Mouse (Mus musculus): ENCODE data around the gene Ubp1. TPM values are rescaled to one million over a fixed set of nuclear protein-coding genes. Genes with fewer than 3 reads are reported as not detected.

The Ubp1 gene
- polyA plus RNA-seq, 2 experiments: 46.0 to 72.6 TPM

DNA sequence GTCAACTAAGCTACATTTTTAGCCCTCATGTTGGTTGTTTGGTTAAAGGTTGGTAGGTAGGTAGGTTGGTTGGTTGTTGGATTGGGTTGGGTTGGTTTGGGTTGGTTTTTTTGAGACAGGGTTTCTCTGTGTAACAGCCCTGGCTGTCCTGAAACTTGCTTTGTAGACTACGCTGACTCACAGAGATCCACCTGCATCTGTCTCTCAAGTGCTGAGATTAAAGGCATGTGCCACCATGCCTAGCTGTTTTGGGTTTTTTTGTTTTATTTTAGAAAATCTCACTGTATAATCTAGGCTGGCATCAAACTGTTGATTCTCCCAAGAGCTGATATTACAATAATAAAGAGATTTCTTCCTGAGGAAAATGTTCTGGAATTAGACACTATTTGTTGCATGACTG lies 12.6 kb downstream of the Ubp1 start:
- H3K4me1 ChIP-seq (replicated peaks; ENCODE audit: control insufficient read depth in 2 of 2, insufficient read depth in 2 of 2, low read length in 1 of 2): peaks cover 50 to 53% of the 10 kb centered on the region in 2 experiments
- peaks cover 33% of the 10 kb centered on the region for H3K36me3 ChIP-seq (replicated peaks; ENCODE audit: control insufficient read depth, insufficient read depth, low read depth)
- WGBS (ENCODE audit: insufficient replicate concordance): 86% methylated on average over 1 of the region's 1 CpGs
- no peak for DNase-seq (ENCODE audit: low read depth in 3 of 3, low spot score in 3 of 3)
- peak overlapping the region; percentile 20 for H3K27ac ChIP-seq
- TF ChIP-seq CTCF (IDR thresholded peaks at IDR 0.05; ENCODE audit: low read depth) (no peak), EP300 (IDR thresholded peaks at IDR 0.05; ENCODE audit: low read depth) (no peak)
- no peak for ATAC-seq (ENCODE audit: insufficient read depth)
- no peaks in the 10 kb centered on the region for H3K27me3 ChIP-seq (ENCODE audit: control insufficient read depth, insufficient read depth, low read length)
- H3K4me2 ChIP-seq (ENCODE audit: low read depth): no peak overlapping the region
- no peak overlapping the region for H3K9ac ChIP-seq (replicated peaks)
- H3K4me3 ChIP-seq (ENCODE audit: insufficient read depth in 1 of 2, low read depth in 2 of 2, low read length in 2 of 2): no peak overlapping the region
- no peaks in the 10 kb centered on the region for H3K9me3 ChIP-seq (ENCODE audit: control insufficient read depth, low read length)

DNA sequence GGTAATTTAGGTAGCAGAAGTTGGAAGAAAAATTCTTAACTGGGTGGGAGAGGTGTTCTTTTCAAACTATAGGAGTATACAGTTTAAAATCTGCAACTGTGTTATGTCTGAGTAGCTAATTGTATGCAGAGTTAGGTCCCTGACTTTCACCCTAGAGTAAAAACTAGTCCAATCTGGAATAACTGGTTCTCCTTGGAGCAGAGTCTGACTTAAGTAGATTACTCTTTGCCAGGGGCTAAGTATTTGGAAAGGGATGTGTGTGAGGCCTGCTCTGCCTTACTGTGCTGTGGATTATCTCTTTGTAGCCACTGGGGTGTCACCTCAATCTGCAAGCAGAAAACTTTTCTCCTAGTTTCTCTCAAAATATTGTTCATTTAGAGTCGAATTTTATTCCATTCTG lies 16.5 kb downstream of the Ubp1 start:
- Histone ChIP-seq H3K4me1 (replicated peaks; ENCODE audit: control insufficient read depth in 2 of 2, insufficient read depth in 2 of 2, low read length in 1 of 2) (peaks cover 15 to 16% of the 10 kb centered on the region in 2 experiments), H3K4me3 (ENCODE audit: insufficient read depth in 1 of 2, low read depth in 2 of 2, low read length in 2 of 2) (no peak overlapping the region), H3K27me3 (ENCODE audit: control insufficient read depth, insufficient read depth, low read length) (no peaks in the 10 kb centered on the region), H3K27ac (no peak overlapping the region), H3K4me2 (ENCODE audit: low read depth) (no peak overlapping the region), H3K9me3 (ENCODE audit: control insufficient read depth, low read length) (no peaks in the 10 kb centered on the region), H3K9ac (replicated peaks) (no peak overlapping the region), H3K36me3 (replicated peaks; ENCODE audit: control insufficient read depth, insufficient read depth, low read depth) (peaks cover 51% of the 10 kb centered on the region)
- TF ChIP-seq EP300 (IDR thresholded peaks at IDR 0.05; ENCODE audit: low read depth): no peak
- TF ChIP-seq CTCF (IDR thresholded peaks at IDR 0.05; ENCODE audit: low read depth): no peak
- DNase-seq (ENCODE audit: low read depth in 3 of 3, low spot score in 3 of 3): no peak
- ATAC-seq (ENCODE audit: insufficient read depth): no peak
- WGBS (ENCODE audit: insufficient replicate concordance): 69% methylated on average over 1 of the region's 1 CpGs

DNA sequence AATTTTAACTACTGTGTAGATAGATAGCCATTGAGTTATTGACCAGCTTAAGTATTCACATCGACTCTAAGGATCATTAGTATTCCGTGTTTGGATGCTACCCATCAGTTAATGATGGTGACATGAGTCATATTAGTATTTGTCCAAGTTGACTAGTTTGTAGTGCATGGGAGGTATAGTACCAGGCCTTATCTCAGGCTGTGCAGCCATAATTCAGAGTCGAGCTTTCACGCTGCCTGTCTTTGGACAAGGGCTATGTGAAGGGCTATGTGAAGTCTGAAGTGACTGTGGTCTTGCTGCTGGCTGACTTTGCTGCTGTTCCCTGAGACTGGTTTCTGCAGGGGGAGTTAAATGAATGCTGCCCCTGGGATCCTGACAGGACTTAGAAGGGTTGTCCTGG lies 27.0 kb downstream of the Ubp1 start:
- DNase-seq (ENCODE audit: low read depth in 3 of 3, low spot score in 3 of 3): no peak
- 78% methylated on average over 4 of the region's 4 CpGs for WGBS (ENCODE audit: insufficient replicate concordance)
- Histone ChIP-seq H3K9ac (replicated peaks) (no peak overlapping the region), H3K9me3 (ENCODE audit: control insufficient read depth, low read length) (no peaks in the 10 kb centered on the region), H3K27me3 (ENCODE audit: control insufficient read depth, insufficient read depth, low read length) (no peaks in the 10 kb centered on the region), H3K27ac (no peak overlapping the region), H3K4me3 (ENCODE audit: insufficient read depth in 1 of 2, low read depth in 2 of 2, low read length in 2 of 2) (no peak overlapping the region), H3K4me1 (replicated peaks; ENCODE audit: control insufficient read depth in 2 of 2, insufficient read depth in 2 of 2, low read length in 1 of 2) (peaks cover 0 to 2% of the 10 kb centered on the region in 2 experiments; a peak in 2 of 4 replicates), H3K36me3 (replicated peaks; ENCODE audit: control insufficient read depth, insufficient read depth, low read depth) (peaks cover 76% of the 10 kb centered on the region), H3K4me2 (ENCODE audit: low read depth) (no peak overlapping the region)
- TF ChIP-seq EP300 (IDR thresholded peaks at IDR 0.05; ENCODE audit: low read depth): no peak
- no peak for TF ChIP-seq CTCF (IDR thresholded peaks at IDR 0.05; ENCODE audit: low read depth)
- no peak for ATAC-seq (ENCODE audit: insufficient read depth)

DNA sequence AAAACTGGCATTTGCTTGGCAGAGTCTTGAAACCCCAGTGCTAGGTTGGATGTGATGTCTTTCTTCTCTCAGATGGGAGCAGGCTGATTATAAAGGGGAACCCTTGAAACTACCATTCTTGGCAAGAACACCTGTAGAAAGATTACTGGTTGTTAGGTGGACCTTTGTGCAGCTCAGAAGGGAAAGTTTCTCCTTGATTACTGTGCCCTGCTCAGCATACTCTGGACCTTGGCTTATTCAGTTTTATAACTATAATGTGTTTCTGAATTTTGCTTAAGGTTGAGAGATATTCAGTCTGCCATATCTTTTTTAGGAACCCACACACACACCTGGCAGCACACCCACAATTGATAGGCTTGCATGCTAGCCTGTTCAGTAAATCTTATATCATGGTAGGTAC lies 33.0 kb downstream of the Ubp1 start:
- ATAC-seq (ENCODE audit: insufficient read depth): no peak

DNA sequence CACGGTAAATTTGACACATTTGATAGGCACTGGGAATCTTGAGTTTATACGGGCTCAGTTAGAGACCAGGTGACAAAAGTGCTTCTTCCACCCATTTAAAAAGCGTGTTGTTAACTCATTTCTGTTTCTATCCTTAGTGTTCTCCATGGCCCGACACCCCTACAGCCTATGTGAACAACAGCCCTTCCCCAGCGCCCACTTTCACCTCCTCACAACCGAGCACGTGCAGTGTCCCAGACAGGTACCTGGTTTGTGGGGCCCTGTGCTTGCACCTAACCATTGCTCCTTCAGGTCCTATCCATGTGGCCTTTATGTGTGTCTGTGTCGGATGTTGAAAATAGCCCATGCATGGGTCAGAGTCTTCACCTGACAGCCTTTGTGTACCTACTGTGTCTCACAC lies 33.7 kb downstream of the Ubp1 start:
- Histone ChIP-seq H3K27ac (no peak overlapping the region), H3K4me2 (ENCODE audit: low read depth) (no peak overlapping the region), H3K4me3 (ENCODE audit: insufficient read depth in 1 of 2, low read depth in 2 of 2, low read length in 2 of 2) (no peak overlapping the region), H3K36me3 (replicated peaks; ENCODE audit: control insufficient read depth, insufficient read depth, low read depth) (peaks cover 71% of the 10 kb centered on the region), H3K27me3 (ENCODE audit: control insufficient read depth, insufficient read depth, low read length) (no peaks in the 10 kb centered on the region), H3K9me3 (ENCODE audit: control insufficient read depth, low read length) (no peaks in the 10 kb centered on the region), H3K4me1 (replicated peaks; ENCODE audit: control insufficient read depth in 2 of 2, insufficient read depth in 2 of 2, low read length in 1 of 2) (peaks cover 28% of the 10 kb centered on the region in 2 experiments), H3K9ac (replicated peaks) (no peak overlapping the region)
- ATAC-seq (ENCODE audit: insufficient read depth) (no peak), DNase-seq (ENCODE audit: low read depth in 3 of 3, low spot score in 3 of 3) (no peak)
- TF ChIP-seq EP300 (IDR thresholded peaks at IDR 0.05; ENCODE audit: low read depth): no peak
- no peak for TF ChIP-seq CTCF (IDR thresholded peaks at IDR 0.05; ENCODE audit: low read depth)
- 88% methylated on average over 8 of the region's 8 CpGs for WGBS (ENCODE audit: insufficient replicate concordance)

More for the DNA sequence above, 33.0 kb downstream of the Ubp1 start:
- Histone ChIP-seq H3K9me3 (ENCODE audit: control insufficient read depth, low read length) (no peaks in the 10 kb centered on the region), H3K9ac (replicated peaks) (no peak overlapping the region), H3K27me3 (ENCODE audit: control insufficient read depth, insufficient read depth, low read length) (no peaks in the 10 kb centered on the region), H3K36me3 (replicated peaks; ENCODE audit: control insufficient read depth, insufficient read depth, low read depth) (peaks cover 76% of the 10 kb centered on the region), H3K4me3 (ENCODE audit: insufficient read depth in 1 of 2, low read depth in 2 of 2, low read length in 2 of 2) (no peak overlapping the region), H3K4me1 (replicated peaks; ENCODE audit: control insufficient read depth in 2 of 2, insufficient read depth in 2 of 2, low read length in 1 of 2) (peaks cover 24 to 27% of the 10 kb centered on the region in 2 experiments), H3K27ac (no peak overlapping the region), H3K4me2 (ENCODE audit: low read depth) (no peak overlapping the region)
- no peak for TF ChIP-seq EP300 (IDR thresholded peaks at IDR 0.05; ENCODE audit: low read depth)
- TF ChIP-seq CTCF (IDR thresholded peaks at IDR 0.05; ENCODE audit: low read depth): no peak
- no peak for DNase-seq (ENCODE audit: low read depth in 3 of 3, low spot score in 3 of 3)

Measured in liver, embryonic 14.5 days (tissue).